Mouse (Mus musculus): Measurements from ENCODE around the gene Map3k3.
"Not testable (repeated sequence)": the region's sequence is repeated elsewhere in the genome, so short reads cannot be mapped to it uniquely, and the experiment has no call there.

Map3k3 gene

GRCm38 (mm10) chr11:106076321-106076720 is 8.1 kb upstream of the Map3k3 start:
- in situ Hi-C loops (cut with MboI; ENCODE audit: low sequenced_read_pairs) = no loop called here

- in situ Hi-C loops (cut with MboI; ENCODE audit: low sequenced_read_pairs) = no loop called here
Observed at GRCm38 (mm10) chr11:106084911-106085561, 623 bp downstream of the Map3k3 start.

- in situ Hi-C loops (cut with MboI; ENCODE audit: low sequenced_read_pairs) = no loop called here
Observed at GRCm38 (mm10) chr11:106098223-106098622, 13.8 kb downstream of the Map3k3 start.

GRCm38 (mm10) chr11:106102866-106103265 is 18.5 kb downstream of the Map3k3 start:
- in situ Hi-C loops (cut with MboI; ENCODE audit: low sequenced_read_pairs) = no loop called here

- in situ Hi-C loops (cut with MboI; ENCODE audit: low sequenced_read_pairs) = no loop called here
Observed at GRCm38 (mm10) chr11:106106047-106106587, 21.7 kb downstream of the Map3k3 start.

- in situ Hi-C loops (cut with MboI; ENCODE audit: low sequenced_read_pairs) = no loop called here
Observed at GRCm38 (mm10) chr11:106111688-106112087, 27.3 kb downstream of the Map3k3 start.

GRCm38 (mm10) chr11:106122221-106122620 is 37.8 kb downstream of the Map3k3 start:
- in situ Hi-C loops (cut with MboI; ENCODE audit: low sequenced_read_pairs) = no loop called here

- in situ Hi-C loops (cut with MboI; ENCODE audit: low sequenced_read_pairs) = no loop called here
Observed at GRCm38 (mm10) chr11:106122736-106123135, 38.3 kb downstream of the Map3k3 start.

- in situ Hi-C loops (cut with MboI; ENCODE audit: low sequenced_read_pairs) = no loop called here
Observed at GRCm38 (mm10) chr11:106124784-106125183, 40.4 kb downstream of the Map3k3 start.

GRCm38 (mm10) chr11:106125827-106126226 is 41.4 kb downstream of the Map3k3 start:
- in situ Hi-C loops (cut with MboI; ENCODE audit: low sequenced_read_pairs) = no loop called here

GRCm38 (mm10) chr11:106126727-106127373 is 42.4 kb downstream of the Map3k3 start:
- in situ Hi-C loops (cut with MboI; ENCODE audit: low sequenced_read_pairs) = not testable (repeated sequence)

- in situ Hi-C loops (cut with MboI; ENCODE audit: low sequenced_read_pairs) = no loop called here
Observed at GRCm38 (mm10) chr11:106129477-106129876, 45.1 kb downstream of the Map3k3 start.

- in situ Hi-C loops (cut with MboI; ENCODE audit: low sequenced_read_pairs) = no loop called here
Observed at GRCm38 (mm10) chr11:106132516-106132915, 48.1 kb downstream of the Map3k3 start.

GRCm38 (mm10) chr11:106134580-106135528 is 50.4 kb downstream of the Map3k3 start:
- in situ Hi-C loops (cut with MboI; ENCODE audit: low sequenced_read_pairs) = no loop called here

- in situ Hi-C loops (cut with MboI; ENCODE audit: low sequenced_read_pairs) = no loop called here
Observed at GRCm38 (mm10) chr11:106151219-106151618, 66.8 kb downstream of the Map3k3 start.

- in situ Hi-C loops (cut with MboI; ENCODE audit: low sequenced_read_pairs) = no loop called here
Observed at GRCm38 (mm10) chr11:106152132-106152531, 67.7 kb downstream of the Map3k3 start.

GRCm38 (mm10) chr11:106154091-106154490 is 69.7 kb downstream of the Map3k3 start:
- in situ Hi-C loops (cut with MboI; ENCODE audit: low sequenced_read_pairs) = no loop called here

- in situ Hi-C loops (cut with MboI; ENCODE audit: low sequenced_read_pairs) = no loop called here
Observed at GRCm38 (mm10) chr11:106154770-106155169, 70.4 kb downstream of the Map3k3 start.

- in situ Hi-C loops (cut with MboI; ENCODE audit: low sequenced_read_pairs) = no loop called here
Observed at GRCm38 (mm10) chr11:106155761-106156160, 71.3 kb downstream of the Map3k3 start.

- in situ Hi-C loops (cut with MboI; ENCODE audit: low sequenced_read_pairs) = no loop called here
Observed at GRCm38 (mm10) chr11:106156257-106156656, 71.8 kb downstream of the Map3k3 start.

- in situ Hi-C loops (cut with MboI; ENCODE audit: low sequenced_read_pairs) = no loop called here
Observed at GRCm38 (mm10) chr11:106157154-106157553, 72.7 kb downstream of the Map3k3 start.
